Mouse (Mus musculus) erythroblast, embryonic 14.5 days (primary cell): ENCODE data around the gene Pgap2. TPM values are rescaled to one million over a fixed set of nuclear protein-coding genes. Genes with fewer than 3 reads are reported as not detected.

Source experiments
- H3K27me3 ChIP-seq: 2 replicates; pipeline ENCODE4 v1.6.1; 2012; ENCODE audit warnings: inconsistent platforms; ENCODE audit not compliant: control insufficient read depth
- H3K36me3 ChIP-seq: 2 replicates; pipeline ENCODE4 v1.6.1; 2012; ENCODE audit warnings: mild to moderate bottlenecking, inconsistent platforms; ENCODE audit not compliant: control insufficient read depth
- H3K4me1 ChIP-seq: 2 replicates; pipeline ENCODE4 v1.6.1; 2012; ENCODE audit warnings: inconsistent platforms; ENCODE audit not compliant: control insufficient read depth
- H3K4me3 ChIP-seq: replicated peaks from 2 replicates; pipeline ENCODE3; 2012; ENCODE audit warnings: moderate library complexity, mild to moderate bottlenecking, inconsistent platforms
- H3K9me3 ChIP-seq: 2 replicates; pipeline ENCODE4 v1.6.1; 2012; ENCODE audit warnings: low read length, inconsistent platforms, mixed read lengths; ENCODE audit not compliant: control insufficient read depth
- GATA1 ChIP-seq: IDR thresholded peaks from 2 replicates; pipeline ENCODE4 v1.6.1; 2012; ENCODE audit warnings: low read length, inconsistent platforms, mixed read lengths
- TAL1 ChIP-seq: IDR thresholded peaks from 3 replicates; pipeline ENCODE4 v1.6.1; 2012; ENCODE audit warnings: low read length, inconsistent platforms, mixed read lengths
- polyA plus RNA-seq: library from polyadenylated mRNA; stranded (reverse); fragments of >175 nt; gene quantifications from 2 replicates; pipeline ENCODE4 v1.2.3, GENCODE M21; 2012

Gene Pgap2
- polyA plus RNA-seq, 1 experiment, result 0.14 TPM

DNA sequence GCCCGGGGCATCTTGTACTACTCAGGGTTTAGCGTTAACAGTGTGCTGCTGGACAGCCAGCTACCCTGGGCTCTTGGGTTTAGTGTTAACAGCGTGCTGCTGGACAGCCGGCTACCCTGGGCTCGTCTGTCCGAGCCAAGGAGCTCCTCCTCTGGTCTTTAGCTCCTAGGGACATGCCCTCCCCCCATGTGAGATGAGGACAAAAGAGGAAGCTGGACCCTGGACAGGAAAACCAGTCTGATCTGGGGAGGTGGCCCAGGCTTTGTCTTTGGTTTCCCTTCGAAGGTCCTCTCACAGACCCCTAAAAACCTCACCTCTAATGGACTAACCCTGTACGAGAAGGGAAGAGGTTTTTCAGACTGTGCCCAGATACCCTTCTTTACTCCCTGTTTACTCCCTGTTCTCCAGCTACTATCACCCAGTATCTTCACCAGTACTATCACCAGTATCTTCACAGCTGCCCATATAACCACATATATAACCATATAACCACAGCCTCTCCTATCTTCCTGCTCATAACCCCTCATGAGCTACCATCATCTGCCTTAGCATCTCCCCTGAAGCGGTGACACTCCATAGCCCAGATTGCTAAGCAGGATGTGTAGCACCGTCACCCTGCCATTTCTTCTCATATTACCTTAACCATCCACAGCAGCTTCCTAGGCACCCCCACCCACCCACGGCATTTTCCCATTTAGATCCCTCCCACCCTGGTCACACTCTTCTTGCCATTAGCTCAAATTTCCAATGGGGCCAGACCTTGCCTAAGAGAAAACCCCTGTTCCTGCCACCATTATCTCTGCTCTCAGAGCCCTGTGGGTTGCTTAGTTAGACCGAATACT, 37.2 kb downstream of the Pgap2 start:
- H3K27me3 ChIP-seq, result no peaks in the 10 kb centered on the region
- H3K4me1 ChIP-seq, result peaks cover 94% of the 10 kb centered on the region
- H3K36me3 ChIP-seq, result peaks cover 56% of the 10 kb centered on the region

DNA sequence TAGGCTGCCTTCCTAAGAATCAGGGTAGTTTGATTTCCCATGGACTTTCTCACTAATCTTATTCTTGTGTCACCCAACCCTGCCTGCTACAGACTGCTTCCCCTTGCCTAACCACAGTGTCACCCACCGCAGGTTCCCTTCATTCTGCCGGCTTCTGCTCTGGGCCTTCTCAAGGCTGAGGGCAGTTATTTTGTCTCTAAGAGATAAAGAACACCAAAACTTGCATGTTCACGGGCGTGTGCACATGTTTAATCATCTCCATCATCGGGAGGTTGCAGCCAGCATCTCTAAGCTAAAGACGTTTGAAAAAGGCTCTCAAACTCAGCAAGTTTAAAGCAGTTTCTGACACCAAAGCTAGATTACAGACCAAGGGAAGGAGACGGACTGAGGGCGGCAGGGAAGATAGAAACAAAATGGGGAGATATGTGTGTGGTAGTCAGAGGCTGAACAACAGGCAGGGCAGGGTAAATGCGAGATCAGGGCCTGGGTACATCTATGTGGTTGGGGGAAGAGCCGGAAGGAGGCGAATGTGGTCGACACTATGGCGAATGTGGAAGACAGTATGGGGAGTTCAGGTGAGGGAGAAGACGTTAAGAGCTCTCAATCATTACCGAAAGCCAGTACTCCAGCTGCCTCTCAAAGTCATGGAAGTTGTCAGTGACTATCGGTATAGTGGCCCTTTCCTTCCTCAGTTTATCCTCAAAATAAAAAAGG, 38.8 kb downstream of the Pgap2 start:
- Histone ChIP-seq H3K4me1 (peaks cover 89% of the 10 kb centered on the region), H3K9me3 (no peaks in the 10 kb centered on the region), H3K36me3 (peaks cover 40% of the 10 kb centered on the region), H3K27me3 (no peaks in the 10 kb centered on the region), H3K4me3 (peak overlapping the region; percentile 86)
- peak; percentile 48; the same call in 1 of the 2 replicates for TF ChIP-seq GATA1
- no peak for TF ChIP-seq TAL1

More for the DNA sequence above, 37.2 kb downstream of the Pgap2 start:
- H3K9me3 ChIP-seq, result no peaks in the 10 kb centered on the region
- peak overlapping the region; percentile 86 for H3K4me3 ChIP-seq
- no peak for TF ChIP-seq TAL1
- TF ChIP-seq GATA1, result no peak

DNA sequence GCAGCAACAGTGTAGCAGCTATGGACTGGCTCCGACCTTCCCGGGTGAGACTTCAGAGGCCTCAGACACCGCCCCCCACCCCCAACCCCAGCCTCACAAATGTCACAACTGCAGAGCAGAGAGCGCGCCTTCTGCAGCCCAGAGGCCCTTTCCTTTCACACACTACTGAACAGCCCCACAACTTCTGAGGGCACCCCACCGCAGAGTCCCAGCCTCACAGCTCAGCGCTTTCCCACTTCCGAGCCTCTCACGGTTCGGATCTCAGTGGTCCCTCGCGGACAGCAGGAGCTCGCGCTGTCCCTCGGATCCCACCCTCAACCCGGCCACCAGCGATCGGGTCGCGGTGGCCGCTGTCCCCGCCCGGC, 39.5 kb downstream of the Pgap2 start:
- H3K4me1 ChIP-seq, result peaks cover 89% of the 10 kb centered on the region
- peak overlapping the region; percentile 86 for H3K4me3 ChIP-seq
- H3K9me3 ChIP-seq, result no peaks in the 10 kb centered on the region
- TF ChIP-seq GATA1, result no peak
- TF ChIP-seq TAL1, result no peak
- peaks cover 33% of the 10 kb centered on the region for H3K36me3 ChIP-seq
- H3K27me3 ChIP-seq, result no peaks in the 10 kb centered on the region

DNA sequence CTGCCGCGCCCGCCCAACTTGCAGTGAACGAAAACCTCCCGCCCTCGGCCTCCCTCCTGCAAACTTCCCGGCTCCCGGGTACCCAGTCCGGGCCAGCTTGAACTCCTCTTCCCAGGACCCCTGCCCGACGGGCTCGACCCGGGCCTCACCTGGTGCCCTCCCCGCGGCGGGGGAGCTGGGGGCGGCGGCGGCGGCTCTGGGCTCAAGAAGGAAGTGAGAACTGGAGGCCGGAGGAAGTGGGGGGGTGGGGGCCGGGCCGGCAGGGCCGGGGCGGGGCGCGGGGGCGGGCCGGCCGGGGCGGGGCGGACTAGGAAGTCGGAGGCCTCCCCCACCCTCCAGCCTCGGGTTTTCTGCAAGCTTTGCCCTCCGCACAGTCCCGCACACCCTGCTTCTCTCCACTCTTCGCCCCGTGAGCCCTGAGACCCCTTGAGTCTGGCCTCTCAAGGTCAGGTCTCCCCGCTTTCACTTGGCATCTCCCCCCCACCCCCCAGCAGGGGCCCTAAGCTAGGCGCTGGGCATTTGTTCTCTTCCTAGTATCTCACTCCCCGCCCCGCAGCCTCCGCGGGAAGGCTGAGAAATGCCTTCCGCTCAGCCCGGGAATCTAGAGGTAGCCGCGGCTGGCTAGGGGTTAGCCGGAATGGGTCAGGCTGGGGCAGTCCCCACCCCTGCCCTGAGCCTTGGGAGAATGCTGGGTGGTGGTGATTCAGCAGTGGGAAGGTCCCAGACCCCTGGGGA, 40.1 kb downstream of the Pgap2 start:
- Histone ChIP-seq H3K27me3 (no peaks in the 10 kb centered on the region), H3K4me3 (peak overlapping the region; percentile 86), H3K4me1 (peaks cover 84% of the 10 kb centered on the region), H3K36me3 (peaks cover 28% of the 10 kb centered on the region), H3K9me3 (no peaks in the 10 kb centered on the region)
- TF ChIP-seq GATA1, result no peak
- TF ChIP-seq TAL1, result no peak

DNA sequence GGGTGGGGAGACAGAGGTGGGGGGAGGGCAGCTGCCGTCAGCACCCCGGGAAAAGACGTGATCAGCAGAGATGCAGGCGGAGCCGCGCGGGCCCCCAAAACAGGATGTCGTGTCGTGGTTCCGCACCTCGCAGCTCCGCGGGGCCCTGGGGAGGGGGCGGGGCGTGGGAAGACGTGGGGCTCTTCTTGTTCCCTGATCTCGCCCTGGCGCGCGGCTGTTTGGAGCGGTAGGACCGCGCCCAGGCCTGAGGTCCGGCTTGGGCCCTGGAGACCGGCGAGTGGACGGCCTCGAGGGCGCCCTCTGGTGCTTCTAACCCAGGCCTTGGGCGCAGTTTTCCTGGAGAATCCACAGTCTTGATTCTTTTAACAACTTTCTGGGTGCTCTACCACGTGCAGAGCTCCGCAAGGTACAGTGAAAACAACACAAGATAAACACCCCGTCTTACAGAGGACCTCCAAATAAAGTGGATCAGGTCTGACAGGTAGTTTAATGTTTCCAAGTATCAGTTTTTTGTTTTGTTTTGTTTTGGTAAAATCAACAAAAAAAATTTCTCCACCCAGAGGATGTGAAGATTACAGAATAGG, 40.7 kb downstream of the Pgap2 start:
- TF ChIP-seq TAL1 (no peak), GATA1 (no peak)
- H3K4me1 ChIP-seq, result peaks cover 79% of the 10 kb centered on the region
- no peaks in the 10 kb centered on the region for H3K27me3 ChIP-seq

DNA sequence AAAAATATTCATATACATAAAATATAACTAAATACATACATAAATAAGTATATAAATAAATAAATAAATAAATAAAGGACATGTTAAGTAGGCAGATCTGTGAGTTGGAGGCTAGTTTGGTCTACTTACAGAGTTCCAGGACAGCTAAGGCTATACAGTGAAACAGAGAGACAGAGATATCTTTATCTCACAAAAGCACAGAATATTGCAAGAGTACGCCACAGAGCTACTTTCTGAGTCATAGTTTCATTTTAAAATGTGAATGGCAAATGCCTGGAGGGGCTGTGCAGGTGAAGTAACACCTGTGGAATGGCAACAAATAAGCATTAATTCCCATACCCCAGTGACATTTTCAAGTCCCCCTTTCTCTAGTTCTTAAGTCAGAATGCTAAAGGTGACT, 43.6 kb downstream of the Pgap2 start:
- H3K27me3 ChIP-seq, result no peaks in the 10 kb centered on the region
- peaks cover 54% of the 10 kb centered on the region for H3K4me1 ChIP-seq
- H3K36me3 ChIP-seq, result no peaks in the 10 kb centered on the region
- no peaks in the 10 kb centered on the region for H3K9me3 ChIP-seq
- H3K4me3 ChIP-seq, result peak overlapping the region; percentile 23
- TF ChIP-seq TAL1, result no peak
- no peak for TF ChIP-seq GATA1

More for the DNA sequence above, 40.7 kb downstream of the Pgap2 start:
- Histone ChIP-seq H3K36me3 (peaks cover 23% of the 10 kb centered on the region), H3K4me3 (peak overlapping the region; percentile 86), H3K9me3 (no peaks in the 10 kb centered on the region)

DNA sequence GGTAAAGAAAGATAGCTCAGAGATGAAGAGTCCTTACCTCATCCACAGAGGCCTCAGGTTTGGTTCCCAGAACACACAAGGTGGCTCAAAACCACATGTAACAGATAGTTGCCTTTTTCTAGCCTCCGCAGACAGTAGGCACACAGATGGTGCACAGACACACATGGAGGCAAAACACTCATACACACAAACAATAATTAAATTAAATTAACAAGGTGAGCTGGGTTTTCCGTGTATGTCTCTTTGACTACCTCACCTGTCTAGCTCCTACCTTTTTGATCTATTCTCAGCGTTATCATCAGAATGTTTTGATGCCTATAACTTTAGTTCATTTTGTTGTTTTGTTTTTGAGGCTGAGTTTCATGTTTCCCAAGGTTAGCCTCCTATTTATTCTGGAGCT, 45.9 kb downstream of the Pgap2 start, which contains the start of gene Rhog:
TSS of gene Rhog (minus strand) at position 101 of the 400 bp plus-strand sequence.
- Histone ChIP-seq H3K27me3 (no peaks in the 10 kb centered on the region), H3K4me3 (no peak within 1 kb of the TSS), H3K36me3 (no peaks in the 10 kb centered on the region), H3K9me3 (no peaks in the 10 kb centered on the region), H3K4me1 (peaks cover 41% of the 10 kb centered on the region)
- TF ChIP-seq TAL1, result no peak
- TF ChIP-seq GATA1, result no peak

DNA sequence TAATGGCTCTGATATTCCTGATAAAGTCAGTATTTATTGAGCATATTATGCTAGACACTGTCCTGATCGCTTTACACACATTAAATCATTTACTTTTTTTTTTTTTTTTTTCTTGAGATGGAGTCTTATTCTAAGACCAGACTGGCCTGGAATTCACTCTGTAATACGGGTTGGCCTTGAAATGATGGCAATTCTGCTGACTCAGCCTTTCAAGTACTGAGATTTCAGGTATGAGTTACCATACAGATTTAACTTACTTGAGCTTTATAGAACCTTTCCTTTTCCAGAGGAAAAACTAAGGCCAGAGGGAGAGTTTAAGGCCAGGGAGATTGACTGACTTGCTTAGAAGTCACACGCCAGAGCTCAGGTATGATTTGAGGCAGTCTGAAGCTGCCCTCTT, 46.6 kb downstream of the Pgap2 start:
- H3K27me3 ChIP-seq, result no peaks in the 10 kb centered on the region
- H3K36me3 ChIP-seq, result no peaks in the 10 kb centered on the region
- H3K4me1 ChIP-seq, result peaks cover 35% of the 10 kb centered on the region
- H3K4me3 ChIP-seq, result no peak overlapping the region
- no peaks in the 10 kb centered on the region for H3K9me3 ChIP-seq
- no peak for TF ChIP-seq TAL1
- TF ChIP-seq GATA1, result no peak

DNA sequence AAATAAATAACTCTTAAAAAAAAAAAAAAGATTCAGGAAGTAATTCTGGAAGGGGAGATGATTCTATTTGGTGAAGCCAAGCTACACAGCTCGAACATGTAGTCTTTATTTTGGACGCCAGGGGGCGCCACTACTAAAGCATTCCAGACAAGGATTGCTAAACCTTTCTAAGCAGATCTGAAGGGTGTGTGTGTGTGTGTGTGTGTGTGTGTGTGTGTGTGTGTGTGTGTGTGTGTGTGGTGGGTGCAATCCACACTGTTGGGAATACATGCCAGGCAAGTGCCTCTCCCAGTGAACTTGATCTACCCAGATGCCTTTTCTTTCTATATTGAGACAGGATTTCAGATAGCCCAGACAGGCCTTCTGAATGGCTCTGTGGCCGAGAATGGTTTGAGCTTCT, 48.2 kb downstream of the Pgap2 start:
- Histone ChIP-seq H3K4me1 (peaks cover 24% of the 10 kb centered on the region), H3K9me3 (no peaks in the 10 kb centered on the region), H3K4me3 (no peak overlapping the region), H3K36me3 (no peaks in the 10 kb centered on the region), H3K27me3 (no peaks in the 10 kb centered on the region)
- TF ChIP-seq GATA1 (no peak), TAL1 (no peak)
